8 mouse cellular contexts compared by ENCODE assay signal in genomic region chr1:75457710-75458024, GRCm38 (mm10). TPM values are rescaled to one million over a fixed set of nuclear protein-coding genes. Genes with fewer than 3 reads are reported as not detected.
DNase-seq lines count a peak whose midpoint lies in the region; ATAC-seq and TF ChIP-seq lines count a peak whose summit lies in the region.

No protein-coding gene starts in this region.

- peaks cover 26% of the 10 kb centered on the region for H3K4me1 ChIP-seq in heart, embryonic 15.5 days (replicated peaks)
- H3K4me1 ChIP-seq in hindbrain, embryonic 14.5 days (replicated peaks; ENCODE audit: control insufficient read depth, insufficient read depth, low read length), result peaks cover 41% of the 10 kb centered on the region
- H3K4me1 ChIP-seq in midbrain, embryonic 13.5 days (replicated peaks), result peaks cover 67% of the 10 kb centered on the region

- H3K4me2 ChIP-seq in heart, embryonic 15.5 days, result peak overlapping the region; percentile 71
- H3K4me2 ChIP-seq in hindbrain, embryonic 14.5 days (replicated peaks), result peak overlapping the region; percentile 51
- H3K4me2 ChIP-seq in midbrain, embryonic 13.5 days (replicated peaks), result peak overlapping the region; percentile 73

- in situ Hi-C loops in Patski (cut with MboI; ENCODE audit: low pct_unique_long_range_greater_than_20kb), result no loop called here

- CTCF ChIA-PET in Patski (lab: Charles Lee), result interaction anchor here (0.9 to 3.6 kb wide), 8 partner anchors 9 to 114 kb away, joined by 3 to 23 read pairs (median 4); partner anchors contain the start of genes Chpf, Gmppa and Tmem198

- ATAC-seq in heart, embryonic 15.5 days (replicated peaks; ENCODE audit: insufficient number of reproducible peaks, insufficient read depth, low FRiP score, low read depth), result no peak
- peak; percentile 29 for ATAC-seq in Patski
- peak; percentile 2; the same call in 1 of the 2 replicates for ATAC-seq in hindbrain, embryonic 14.5 days (ENCODE audit: low FRiP score)
- ATAC-seq in midbrain, embryonic 13.5 days, result peak; percentile 34

- H3K9me3 ChIP-seq in heart, embryonic 15.5 days (replicated peaks), result no peaks in the 10 kb centered on the region
- H3K9me3 ChIP-seq in hindbrain, embryonic 14.5 days (ENCODE audit: control insufficient read depth, low read length), result no peaks in the 10 kb centered on the region
- no peaks in the 10 kb centered on the region for H3K9me3 ChIP-seq in midbrain, embryonic 13.5 days

- no peak for DNase-seq in heart, adult 8-10 months (ENCODE audit: low spot score)
- no peak for DNase-seq in Patski (ENCODE audit: low read depth, low spot score)
- DNase-seq in hindbrain, embryonic 14.5 days (ENCODE audit: low spot score), result no peak
- DNase-seq in right cerebral cortex, postnatal 14 days, result no peak
- no peak for DNase-seq in natural killer cell, adult 2 months (ENCODE audit: low spot score in 2 of 2)
- DNase-seq in ovary, postnatal 10 days (ENCODE audit: low spot score), result no peak

- 4% methylated on average over 8 of the region's 10 CpGs for WGBS in heart, embryonic 15.5 days
- 8% methylated on average over 9 of the region's 10 CpGs for WGBS in hindbrain, embryonic 14.5 days
- WGBS in midbrain, embryonic 13.5 days, result 4% methylated on average over 8 of the region's 10 CpGs

- POLR2A ChIA-PET in Patski (lab: Charles Lee), result interaction anchor here (0.7 to 1.7 kb wide), 3 partner anchors 11 to 110 kb away, joined by 3 to 7 read pairs (median 4); no protein-coding TSS in a partner anchor

- H3K36me3 ChIP-seq in heart, embryonic 15.5 days, result no peaks in the 10 kb centered on the region
- no peaks in the 10 kb centered on the region for H3K36me3 ChIP-seq in hindbrain, embryonic 14.5 days (replicated peaks; ENCODE audit: control insufficient read depth, insufficient read depth)
- H3K36me3 ChIP-seq in midbrain, embryonic 13.5 days, result no peaks in the 10 kb centered on the region

- peak overlapping the region; percentile 60; the same call in 1 of the 2 replicates for H3K27ac ChIP-seq in heart, embryonic 15.5 days
- H3K27ac ChIP-seq in hindbrain, embryonic 14.5 days, result 0 out of 2 replicates have a peak overlapping the region, but pooled peaks have one; percentile 70
- peak overlapping the region; percentile 89 for H3K27ac ChIP-seq in midbrain, embryonic 13.5 days

- H3K4me3 ChIP-seq in heart, embryonic 15.5 days, result no peak overlapping the region
- H3K4me3 ChIP-seq in hindbrain, embryonic 14.5 days (replicated peaks; ENCODE audit: low read length), result no peak overlapping the region
- H3K4me3 ChIP-seq in midbrain, embryonic 13.5 days (replicated peaks), result peak overlapping the region; percentile 34

- no peak overlapping the region for H3K9ac ChIP-seq in heart, embryonic 15.5 days
- no peak overlapping the region for H3K9ac ChIP-seq in hindbrain, embryonic 14.5 days
- peak overlapping the region; percentile 41 for H3K9ac ChIP-seq in midbrain, embryonic 13.5 days (replicated peaks)

- TF ChIP-seq CTCF in Patski (IDR thresholded peaks at IDR 0.05), result no peak

- H3K27me3 ChIP-seq in heart, embryonic 15.5 days, result peaks cover 58% of the 10 kb centered on the region
- H3K27me3 ChIP-seq in Patski, result peaks cover 4% of the 10 kb centered on the region
- H3K27me3 ChIP-seq in hindbrain, embryonic 14.5 days (ENCODE audit: control insufficient read depth, insufficient read depth, low read length), result peaks cover 7% of the 10 kb centered on the region; the same call in 1 of the 2 replicates
- peaks cover 29% of the 10 kb centered on the region for H3K27me3 ChIP-seq in midbrain, embryonic 13.5 days

RNA-seq across cellular contexts. Expression of gene Asic4, which starts 7.4 kb away (rescaled TPM):
- 0.40 and 0.81 TPM in 2 replicates for polyA plus RNA-seq in heart, embryonic 15.5 days (2015; fragmentation: Nextera tagmentation; extraction: Ambion mirVana)
- not detected for total RNA-seq in heart, adult 8-10 months (2022)
- polyA plus RNA-seq in Patski (2021), result 0.04 TPM
- 4.9 and 5.0 TPM in 2 replicates for polyA plus RNA-seq in hindbrain, embryonic 14.5 days (2014; fragmentation: Nextera tagmentation; extraction: Ambion mirVana)
- polyA plus RNA-seq in midbrain, embryonic 13.5 days (2015; fragmentation: Nextera tagmentation; extraction: Ambion mirVana), result 57.3 and 81.6 TPM in 2 replicates

RNA-seq across cellular contexts. Expression of gene Chpf, which starts 21.4 kb away (rescaled TPM):
- 23.9 and 36.6 TPM in 2 replicates for polyA plus RNA-seq in heart, embryonic 15.5 days (2015; fragmentation: Nextera tagmentation; extraction: Ambion mirVana)
- 10 to 100 TPM; 22.4 to 23.9 (median 23.6) TPM for total RNA-seq in heart, adult 8-10 months (2022)
- polyA plus RNA-seq in Patski (2021), result 65.0 TPM
- polyA plus RNA-seq in hindbrain, embryonic 14.5 days (2014; fragmentation: Nextera tagmentation; extraction: Ambion mirVana), result 49.2 and 55.0 TPM in 2 replicates
- polyA plus RNA-seq in midbrain, embryonic 13.5 days (2015; fragmentation: Nextera tagmentation; extraction: Ambion mirVana), result 25.1 and 28.7 TPM in 2 replicates

RNA-seq across cellular contexts. Expression of gene Tmem198, which starts 21.7 kb away (rescaled TPM):
- polyA plus RNA-seq in heart, embryonic 15.5 days (2015; fragmentation: Nextera tagmentation; extraction: Ambion mirVana), result 0.39 and 0.80 TPM in 2 replicates
- total RNA-seq in heart, adult 8-10 months (2022), result under 1 TPM; 0.31 to 0.75 (median 0.42) TPM
- polyA plus RNA-seq in Patski (2021), result 1.7 TPM
- 37.5 and 40.3 TPM in 2 replicates for polyA plus RNA-seq in hindbrain, embryonic 14.5 days (2014; fragmentation: Nextera tagmentation; extraction: Ambion mirVana)
- 46.1 and 47.3 TPM in 2 replicates for polyA plus RNA-seq in midbrain, embryonic 13.5 days (2015; fragmentation: Nextera tagmentation; extraction: Ambion mirVana)

RNA-seq across cellular contexts. Expression of gene Gmppa, which starts 21.9 kb away (rescaled TPM):
- polyA plus RNA-seq in heart, embryonic 15.5 days (2015; fragmentation: Nextera tagmentation; extraction: Ambion mirVana), result 63.9 and 81.8 TPM in 2 replicates
- 10 to 100 TPM; 34.1 to 44.8 (median 40.8) TPM for total RNA-seq in heart, adult 8-10 months (2022)
- polyA plus RNA-seq in Patski (2021), result 76.8 TPM
- 53.1 and 65.0 TPM in 2 replicates for polyA plus RNA-seq in hindbrain, embryonic 14.5 days (2014; fragmentation: Nextera tagmentation; extraction: Ambion mirVana)
- 78.4 and 88.8 TPM in 2 replicates for polyA plus RNA-seq in midbrain, embryonic 13.5 days (2015; fragmentation: Nextera tagmentation; extraction: Ambion mirVana)

RNA-seq across cellular contexts. Expression of gene Obsl1, which starts 48.6 kb away (rescaled TPM):
- 95.1 and 122 TPM in 2 replicates for polyA plus RNA-seq in heart, embryonic 15.5 days (2015; fragmentation: Nextera tagmentation; extraction: Ambion mirVana)
- 100 to 1,000 TPM; 108 to 133 (median 122) TPM for total RNA-seq in heart, adult 8-10 months (2022)
- 33.3 TPM for polyA plus RNA-seq in Patski (2021)
- polyA plus RNA-seq in hindbrain, embryonic 14.5 days (2014; fragmentation: Nextera tagmentation; extraction: Ambion mirVana), result 22.6 and 25.9 TPM in 2 replicates
- polyA plus RNA-seq in midbrain, embryonic 13.5 days (2015; fragmentation: Nextera tagmentation; extraction: Ambion mirVana), result 18.6 and 25.7 TPM in 2 replicates

Comparison
In these comparisons a context has a peak if more than half of its experiments do, and no peak if none do; other contexts are left out.
1. RNA of gene Tmem198, which starts 21.7 kb away (polyA plus RNA-seq): 46.1 to 47.3 TPM in midbrain, embryonic 13.5 days and 37.5 to 40.3 TPM in hindbrain, embryonic 14.5 days; 1.7 TPM in Patski (single experiment) and 0.39 to 0.80 TPM in heart, embryonic 15.5 days; every median in the first group is over 10 times any median in the second.
2. Peak in every context shown above with its lines, with median percentiles within 50 percentile points of each other: H3K27ac ChIP-seq and H3K4me2 ChIP-seq.